In the genomic region with DNA sequence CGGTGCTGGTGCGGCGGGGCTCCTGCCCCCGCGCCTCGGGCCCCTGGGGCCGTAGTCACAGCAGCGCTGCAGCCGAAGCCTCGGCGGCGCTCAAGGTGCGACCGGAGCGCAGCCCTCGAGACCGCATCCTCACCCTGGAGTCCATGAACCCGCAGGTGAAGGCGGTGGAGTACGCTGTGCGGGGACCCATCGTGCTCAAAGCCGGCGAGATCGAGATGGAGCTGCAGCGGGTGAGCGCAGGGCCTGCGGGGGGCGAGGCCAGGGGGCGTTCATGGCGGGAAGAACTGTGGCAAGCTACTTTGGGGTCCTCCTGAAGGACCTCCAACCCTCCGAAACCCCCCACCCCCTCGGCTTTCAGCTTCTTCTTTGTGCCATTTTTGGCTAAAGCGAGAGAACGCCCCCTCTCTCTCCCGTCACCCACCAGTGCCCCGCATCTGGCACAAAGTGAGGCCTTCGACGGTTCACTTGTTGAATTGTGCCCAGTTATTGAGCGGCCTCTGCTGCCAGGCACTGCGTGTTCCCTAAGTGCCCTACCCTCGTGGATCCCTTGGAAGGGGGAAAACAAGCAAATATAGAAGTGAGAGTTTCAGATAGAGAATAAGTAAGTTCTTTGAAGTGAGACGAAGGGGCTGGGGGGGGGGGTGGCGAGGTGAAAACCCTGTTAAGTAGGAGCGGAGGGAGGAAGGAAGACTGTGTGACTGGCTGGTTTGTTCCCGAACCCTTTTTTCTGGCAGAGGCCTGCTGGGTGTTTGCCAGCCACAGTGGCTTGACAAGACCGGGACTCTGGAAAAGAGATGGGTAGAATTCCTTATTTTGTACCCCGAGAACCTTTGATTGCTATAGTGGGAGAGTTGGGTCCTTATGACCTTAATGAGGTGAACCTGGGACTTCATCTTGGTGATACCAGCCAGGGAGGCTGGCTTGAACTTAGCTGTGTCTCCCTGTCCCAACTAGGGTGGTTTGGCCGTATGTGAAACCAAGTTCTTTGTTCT, we compare ENCODE assay signal across 8 mouse cellular contexts. TPM values are rescaled to one million over a fixed set of nuclear protein-coding genes. Genes with fewer than 3 reads are reported as not detected.
DNase-seq lines count a peak whose midpoint lies in the region; ATAC-seq and TF ChIP-seq lines count a peak whose summit lies in the region.

No protein-coding gene starts in this region.

- no peak overlapping the region for H3K27ac ChIP-seq in lung, embryonic 14.5 days (ENCODE audit: low read depth)
- peak overlapping the region; percentile 54 for H3K27ac ChIP-seq in forebrain, embryonic 16.5 days (ENCODE audit: low read length)
- peak overlapping the region; percentile 60; the same call in 1 of the 2 replicates for H3K27ac ChIP-seq in kidney, postnatal 0 days
- H3K27ac ChIP-seq in stomach, embryonic 14.5 days (ENCODE audit: low read length), result no peak overlapping the region

- peaks cover 7% of the 10 kb centered on the region for H3K4me1 ChIP-seq in lung, embryonic 14.5 days (ENCODE audit: insufficient read depth)
- peaks cover 18% of the 10 kb centered on the region for H3K4me1 ChIP-seq in forebrain, embryonic 16.5 days (replicated peaks; ENCODE audit: control insufficient read depth, insufficient read depth, low read length)
- H3K4me1 ChIP-seq in kidney, postnatal 0 days (replicated peaks; ENCODE audit: insufficient read depth, low read length), result 0 out of 2 replicates have a peak, but pooled peaks cover 3% of the 10 kb centered on the region
- peaks cover 10% of the 10 kb centered on the region; the same call in 1 of the 2 replicates for H3K4me1 ChIP-seq in stomach, embryonic 14.5 days (ENCODE audit: control insufficient read depth, insufficient read depth, low read length)

- peak overlapping the region; percentile 78 for H3K9ac ChIP-seq in lung, embryonic 14.5 days
- H3K9ac ChIP-seq in forebrain, embryonic 16.5 days (replicated peaks; ENCODE audit: low read depth, low read length), result peak overlapping the region; percentile 84
- peak overlapping the region; percentile 70 for H3K9ac ChIP-seq in kidney, postnatal 0 days (ENCODE audit: low read depth, low read length)
- H3K9ac ChIP-seq in stomach, embryonic 14.5 days (replicated peaks; ENCODE audit: low read depth, low read length), result peak overlapping the region; percentile 71

- DNase-seq in lung, embryonic 14.5 days, result peak; percentile 36
- no peak for DNase-seq in lung, postnatal 4 days
- DNase-seq in cerebellum, adult 11-12 months, result peak; percentile 56
- no peak for DNase-seq in kidney, postnatal 0 days (ENCODE audit: low spot score)
- no peak for DNase-seq in urinary bladder, adult 18-20 months (ENCODE audit: low spot score in 2 of 2)

- H3K4me3 ChIP-seq in lung, embryonic 14.5 days (ENCODE audit: low read depth, low read length), result peak overlapping the region; percentile 81
- H3K4me3 ChIP-seq in forebrain, embryonic 16.5 days (replicated peaks; ENCODE audit: low read length), result peak overlapping the region; percentile 61
- peak overlapping the region; percentile 76 for H3K4me3 ChIP-seq in kidney, postnatal 0 days (replicated peaks; ENCODE audit: low read depth, low read length)
- peak overlapping the region; percentile 86 for H3K4me3 ChIP-seq in stomach, embryonic 14.5 days (ENCODE audit: low read depth, low read length)

- no peaks in the 10 kb centered on the region for H3K9me3 ChIP-seq in lung, embryonic 14.5 days (ENCODE audit: low read depth, low read length)
- peaks cover 3% of the 10 kb centered on the region; the same call in 1 of the 2 replicates for H3K9me3 ChIP-seq in forebrain, embryonic 16.5 days (ENCODE audit: control insufficient read depth, low read length)
- no peaks in the 10 kb centered on the region for H3K9me3 ChIP-seq in kidney, postnatal 0 days (replicated peaks; ENCODE audit: low read length)
- no peaks in the 10 kb centered on the region for H3K9me3 ChIP-seq in stomach, embryonic 14.5 days (ENCODE audit: control insufficient read depth, low read depth, low read length)

- peak overlapping the region; percentile 95 for H3K4me2 ChIP-seq in lung, embryonic 14.5 days
- peak overlapping the region; percentile 85 for H3K4me2 ChIP-seq in forebrain, embryonic 16.5 days (ENCODE audit: low read length)
- peak overlapping the region; percentile 100 for H3K4me2 ChIP-seq in kidney, postnatal 0 days (ENCODE audit: low read length)
- H3K4me2 ChIP-seq in stomach, embryonic 14.5 days (replicated peaks; ENCODE audit: low read depth, low read length), result peak overlapping the region; percentile 93

- no peaks in the 10 kb centered on the region for H3K27me3 ChIP-seq in lung, embryonic 14.5 days (ENCODE audit: insufficient read depth, low read length)
- no peaks in the 10 kb centered on the region for H3K27me3 ChIP-seq in forebrain, embryonic 16.5 days (replicated peaks; ENCODE audit: control insufficient read depth, insufficient read depth, low read length)
- no peaks in the 10 kb centered on the region for H3K27me3 ChIP-seq in kidney, postnatal 0 days (ENCODE audit: insufficient read depth, low read length)
- no peaks in the 10 kb centered on the region for H3K27me3 ChIP-seq in stomach, embryonic 14.5 days (ENCODE audit: control insufficient read depth, insufficient read depth, low read length)

- ATAC-seq in lung, embryonic 14.5 days (ENCODE audit: insufficient read depth), result peak; percentile 18
- ATAC-seq in forebrain, embryonic 16.5 days, result no peak; the same call in 1 of the 2 replicates
- peak; percentile 19 for ATAC-seq in kidney, postnatal 0 days (replicated peaks; ENCODE audit: low FRiP score, low read depth)
- peak; percentile 16 for ATAC-seq in megakaryocyte, adult 5-6 weeks (ENCODE audit: poor library complexity, severe bottlenecking)
- ATAC-seq in stomach, embryonic 14.5 days (ENCODE audit: insufficient number of reproducible peaks, insufficient read depth, low FRiP score, low read depth), result 0 out of 2 replicates have a peak, but pooled peaks have one; percentile 15

- TF ChIP-seq CTCF in lung, embryonic 14.5 days (IDR thresholded peaks at IDR 0.05; ENCODE audit: low read depth), result no peak
- TF ChIP-seq CTCF in kidney, postnatal 0 days (IDR thresholded peaks at IDR 0.05; ENCODE audit: low read depth), result no peak; the same call in 1 of the 2 replicates

- WGBS in lung, embryonic 14.5 days, result 5% methylated on average over 49 of the region's 49 CpGs
- 3% methylated on average over 48 of the region's 49 CpGs for WGBS in forebrain, embryonic 16.5 days
- whole genome bisulfite sequencing in kidney, postnatal 0 days, result 7% methylated on average over 46 of the region's 49 CpGs
- WGBS in stomach, embryonic 14.5 days, result 6% methylated on average over 49 of the region's 49 CpGs

- H3K36me3 ChIP-seq in lung, embryonic 14.5 days (ENCODE audit: insufficient read depth), result no peaks in the 10 kb centered on the region
- H3K36me3 ChIP-seq in forebrain, embryonic 16.5 days (ENCODE audit: control insufficient read depth, insufficient read depth), result no peaks in the 10 kb centered on the region
- no peaks in the 10 kb centered on the region for H3K36me3 ChIP-seq in kidney, postnatal 0 days (ENCODE audit: insufficient read depth, low read length)
- no peaks in the 10 kb centered on the region for H3K36me3 ChIP-seq in stomach, embryonic 14.5 days (ENCODE audit: control insufficient read depth, insufficient read depth, low read length)

RNA-seq across cellular contexts. Expression of a gene that starts 0.9 kb away (rescaled TPM):
- 22.4 and 24.5 TPM in 2 replicates for polyA plus RNA-seq in lung, embryonic 14.5 days (2014; fragmentation: Nextera tagmentation; extraction: Ambion mirVana)
- polyA plus RNA-seq in forebrain, embryonic 16.5 days (2015; fragmentation: Nextera tagmentation; extraction: Ambion mirVana), result 39.1 and 44.7 TPM in 2 replicates
- polyA plus RNA-seq in kidney, postnatal 0 days (2015; fragmentation: Nextera tagmentation; extraction: Ambion mirVana), result 10.6 and 11.7 TPM in 2 replicates
- total RNA-seq in megakaryocyte, adult 5-6 weeks (2015), result 0.59 and 1.7 TPM in 2 replicates
- 1.7 and 1.8 TPM in 2 replicates for total RNA-seq in megakaryocyte, adult 5-6 weeks (2017)
- 27.2 and 27.7 TPM in 2 replicates for polyA plus RNA-seq in stomach, embryonic 14.5 days (2014; fragmentation: Nextera tagmentation; extraction: Ambion mirVana)

Comparison
In these comparisons a context has a peak if more than half of its experiments do, and no peak if none do; other contexts are left out.
1. DNase-seq: peak in lung, embryonic 14.5 days (single experiment) and cerebellum, adult 11-12 months (single experiment); none in lung, postnatal 4 days (0 of 2), kidney, postnatal 0 days (single experiment) and urinary bladder, adult 18-20 months (0 of 2).
2. H3K27ac ChIP-seq: peak in forebrain, embryonic 16.5 days (single experiment) and kidney, postnatal 0 days (single experiment); none in lung, embryonic 14.5 days (single experiment) and stomach, embryonic 14.5 days (single experiment).
3. Peak in every context shown above with its lines, with median percentiles within 50 percentile points of each other: H3K4me2 ChIP-seq, H3K4me3 ChIP-seq and H3K9ac ChIP-seq.